Mouse (Mus musculus) CH12.LX (cell line): ENCODE results near the gene Tshr. TPM values are rescaled to one million over a fixed set of nuclear protein-coding genes. Genes with fewer than 3 reads are reported as not detected.

Experiments
- DNase-seq: peaks from one replicate; pipeline ENCODE4 v3.0.0-alpha.2; 2013; ENCODE audit errors: extremely low read depth
- H3K27ac ChIP-seq: 2 replicates; pipeline ENCODE4 v1.5.1; 2012; ENCODE audit warnings: low read depth, mild to moderate bottlenecking, control low read depth, moderate library complexity; ENCODE audit not compliant: insufficient read depth
- H3K27me3 ChIP-seq: replicated peaks from 2 replicates; pipeline ENCODE3; 2012; ENCODE audit warnings: inconsistent platforms
- H3K36me3 ChIP-seq, 2 experiments: replicated peaks in 1 of 2; 2 replicates each; pipeline versions ENCODE3 to v1.6.1; 2012; ENCODE audit warnings: inconsistent platforms in 1 of 2, low read length in 1 of 2, mild to moderate bottlenecking in 1 of 2, mixed read lengths in 1 of 2, moderate library complexity in 1 of 2; ENCODE audit not compliant: control insufficient read depth in 1 of 2, insufficient read depth in 1 of 2
- H3K4me1 ChIP-seq, 2 experiments: 2 replicates each; pipeline ENCODE4 v1.6.1; 2012; ENCODE audit warnings: inconsistent platforms in 1 of 2, moderate library complexity in 1 of 2; ENCODE audit not compliant: insufficient read depth in 2 of 2, control insufficient read depth in 1 of 2
- H3K4me2 ChIP-seq: 2 replicates; pipeline ENCODE4 v1.6.1; 2012; ENCODE audit warnings: low read depth, mild to moderate bottlenecking, control low read depth; ENCODE audit not compliant: poor library complexity, insufficient read depth, severe bottlenecking
- H3K4me3 ChIP-seq, 3 experiments: fragments of 150-350 bp in 1 of 3; sonication (generic) in 1 of 3; replicated peaks in 1 of 3; 2 replicates each; pipeline versions ENCODE3 to v1.5.1; 2011 to 2012; ENCODE audit warnings: low read depth in 2 of 3, low read length in 2 of 3, mild to moderate bottlenecking in 2 of 3, moderate library complexity in 2 of 3, control low read depth in 1 of 3, improper control_type of control experiment in 1 of 3, inconsistent platforms in 1 of 3, mixed read lengths in 1 of 3; ENCODE audit not compliant: poor library complexity in 1 of 3
- H3K79me2 ChIP-seq: replicated peaks from 2 replicates; pipeline ENCODE4 v1.6.1; 2012; ENCODE audit warnings: mild to moderate bottlenecking, moderate library complexity; ENCODE audit not compliant: control insufficient read depth, poor library complexity, insufficient read depth, severe bottlenecking; ENCODE audit errors: extremely low read depth
- H3K9ac ChIP-seq: 2 replicates; pipeline ENCODE4 v1.6.1; 2012; ENCODE audit warnings: low read depth, mild to moderate bottlenecking, control low read depth, moderate library complexity; ENCODE audit not compliant: insufficient read depth
- H3K9me3 ChIP-seq: replicated peaks from 2 replicates; pipeline ENCODE3; 2012; ENCODE audit warnings: low read length, inconsistent platforms, mixed read lengths
- BHLHE40 ChIP-seq: IDR thresholded peaks from 2 replicates; pipeline ENCODE4 v1.6.1; 2011; ENCODE audit warnings: mild to moderate bottlenecking, low read depth, low read length, improper control_type of control experiment
- CTCF ChIP-seq, 2 experiments: IDR thresholded peaks in 1 of 2; conservative IDR thresholded peaks in 1 of 2; 2 replicates each; pipeline ENCODE4 v1.5.1; 2011 to 2012; ENCODE audit warnings: low read depth in 2 of 2, low read length in 2 of 2, improper control_type of control experiment in 1 of 2, inconsistent platforms in 1 of 2, mild to moderate bottlenecking in 1 of 2, moderate library complexity in 1 of 2
- E2F4 ChIP-seq: IDR thresholded peaks from 2 replicates; pipeline ENCODE4 v1.6.1; 2011; ENCODE audit warnings: low read depth, low read length, improper control_type of control experiment; ENCODE audit not compliant: insufficient replicate concordance
- ELF1 ChIP-seq: IDR thresholded peaks from 2 replicates; pipeline ENCODE4 v1.6.1; 2014; ENCODE audit warnings: low read depth, mild to moderate bottlenecking, inconsistent platforms, low read length, improper control_type of control experiment
- EP300 ChIP-seq: IDR thresholded peaks from 2 replicates; pipeline ENCODE4 v1.6.1; 2011; ENCODE audit warnings: low read length, improper control_type of control experiment
- HCFC1 ChIP-seq: IDR thresholded peaks from 2 replicates; pipeline ENCODE4 v1.6.1; 2012; ENCODE audit warnings: low read depth, mild to moderate bottlenecking, inconsistent platforms, low read length, improper control_type of control experiment
- IRF4 ChIP-seq: IDR thresholded peaks from 2 replicates; pipeline ENCODE4 v1.6.1; 2014; ENCODE audit warnings: low read depth, mild to moderate bottlenecking, inconsistent platforms, low read length, improper control_type of control experiment
- JUN ChIP-seq: IDR thresholded peaks from 2 replicates; pipeline ENCODE4 v1.6.1; 2011; ENCODE audit warnings: low read depth, mild to moderate bottlenecking, low read length, improper control_type of control experiment, moderate library complexity; ENCODE audit not compliant: insufficient read depth
- JUND ChIP-seq: conservative IDR thresholded peaks from 2 replicates; pipeline ENCODE4 v1.6.1; 2011; ENCODE audit warnings: low read depth, low read length, improper control_type of control experiment
- MAFK ChIP-seq: IDR thresholded peaks from 2 replicates; pipeline ENCODE4 v1.6.1; 2011; ENCODE audit warnings: low read length, improper control_type of control experiment; ENCODE audit not compliant: insufficient replicate concordance
- MAX ChIP-seq: IDR thresholded peaks from 2 replicates; pipeline ENCODE4 v1.6.1; 2011; ENCODE audit warnings: low read length, improper control_type of control experiment
- MAZ ChIP-seq: IDR thresholded peaks from 2 replicates; pipeline ENCODE4 v1.6.1; 2012; ENCODE audit warnings: low read depth, mild to moderate bottlenecking, inconsistent platforms, low read length, improper control_type of control experiment, moderate library complexity
- MEF2A ChIP-seq: IDR thresholded peaks from 2 replicates; pipeline ENCODE4 v1.6.1; 2014; ENCODE audit warnings: low read depth, mild to moderate bottlenecking, inconsistent platforms, low read length, improper control_type of control experiment, borderline replicate concordance
- NRF1 ChIP-seq: IDR thresholded peaks from 2 replicates; pipeline ENCODE4 v1.6.1; 2014; ENCODE audit warnings: low read depth, mild to moderate bottlenecking, inconsistent platforms, low read length, improper control_type of control experiment, moderate library complexity
- POLR2A ChIP-seq: IDR thresholded peaks from 2 replicates; pipeline ENCODE4 v1.6.1; 2011; ENCODE audit warnings: low read depth, mild to moderate bottlenecking, improper control_type of control experiment, low read length
- POLR2AphosphoS2 ChIP-seq: IDR thresholded peaks from 2 replicates; pipeline ENCODE4 v1.6.1; 2011; ENCODE audit warnings: low read depth, low read length, improper control_type of control experiment
- RAD21 ChIP-seq: IDR thresholded peaks from 2 replicates; pipeline ENCODE4 v1.6.1; 2011; ENCODE audit warnings: low read depth, mild to moderate bottlenecking, low read length, improper control_type of control experiment, moderate library complexity
- SIN3A ChIP-seq: IDR thresholded peaks from 2 replicates; pipeline ENCODE4 v1.6.1; 2012; ENCODE audit warnings: low read length, improper control_type of control experiment, inconsistent platforms
- SMC3 ChIP-seq: IDR thresholded peaks from 2 replicates; pipeline ENCODE4 v1.6.1; 2011; ENCODE audit warnings: low read depth, low read length, improper control_type of control experiment
- TBP ChIP-seq: conservative IDR thresholded peaks from 2 replicates; pipeline ENCODE4 v1.6.1; 2011; ENCODE audit warnings: low read depth, low read length, improper control_type of control experiment
- TCF12 ChIP-seq: IDR thresholded peaks from 2 replicates; pipeline ENCODE4 v1.6.1; 2014; ENCODE audit warnings: low read depth, mild to moderate bottlenecking, inconsistent platforms, low read length, improper control_type of control experiment
- ZKSCAN1 ChIP-seq: IDR thresholded peaks from 2 replicates; pipeline ENCODE4 v1.6.1; 2012; ENCODE audit warnings: low read depth, inconsistent platforms, low read length, improper control_type of control experiment, borderline replicate concordance
- ZMIZ1 ChIP-seq: IDR thresholded peaks from 2 replicates; pipeline ENCODE4 v1.6.1; 2012; ENCODE audit warnings: low read depth, mild to moderate bottlenecking, inconsistent platforms, low read length, improper control_type of control experiment
- ZNF384 ChIP-seq: IDR thresholded peaks from 2 replicates; pipeline ENCODE4 v1.6.1; 2012; ENCODE audit warnings: low read depth, low read length, improper control_type of control experiment, inconsistent platforms
- dilution Hi-C: fragments of 300-500 bp; cut with MboI; formaldehyde crosslinking; loops from 2 replicates; pipeline ENCODE4 v1.14.3; 2020; ENCODE audit warnings: low sequenced_read_pairs; ENCODE audit not compliant: extremely low pct_unique_long_range_greater_than_20kb, extremely low pct_ligation_motif_present
- in situ Hi-C: fragments of 300-500 bp; cut with MboI; formaldehyde crosslinking; loops from 3 replicates; pipeline ENCODE4 v1.14.3; 2019; ENCODE audit warnings: low sequenced_read_pairs, low pct_ligation_motif_present, low pct_unique_long_range_greater_than_20kb, mixed read lengths
- polyA plus RNA-seq: library from polyadenylated mRNA; unstranded; fragments of >175 nt; gene quantifications from 2 replicates; pipeline ENCODE4 v1.2.1, GENCODE M21; 2012; ENCODE audit warnings: low read depth; ENCODE audit not compliant: insufficient read length
- total RNA-seq, 2 experiments: library from RNA; depleted of rRNA; stranded (reverse); fragments of 300-350 nt in 1 of 2; fragments of >200 nt in 1 of 2; gene quantifications; 2 replicates each; pipeline ENCODE4 v1.2.3; 2012 to 2014

Tshr gene
- total and polyA plus RNA-seq, 3 experiments, result not detected

DNA sequence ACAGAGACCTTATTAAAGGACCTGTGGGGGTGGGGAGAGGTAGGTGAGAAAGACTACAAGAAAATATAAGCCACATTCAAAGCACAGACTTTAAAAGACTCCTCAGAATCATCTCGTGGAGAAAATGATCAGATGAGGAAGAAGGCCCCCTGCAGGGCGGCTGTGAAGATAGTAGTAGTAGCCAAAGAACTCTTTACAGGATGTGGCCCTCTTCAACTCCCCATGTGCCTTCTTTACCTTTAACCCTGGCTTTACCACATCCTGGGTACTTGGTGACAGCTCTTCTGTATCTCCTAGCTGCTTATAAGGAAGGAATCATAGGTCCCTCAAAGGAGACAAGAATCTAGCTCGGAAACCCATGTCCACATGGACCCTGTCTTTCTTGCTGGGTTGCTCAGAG lies 139.3 kb downstream of the Tshr start:
- dilution Hi-C loops, result no loop called here
- TF ChIP-seq SMC3, result peak; percentile 15
- TF ChIP-seq POLR2AphosphoS2, result no peak
- peak in 1 of 2 experiments; percentile 44; a peak in 1 of 4 replicates for TF ChIP-seq CTCF (conservative IDR thresholded peaks at IDR 0.05 in 1 of 2, IDR thresholded peaks at IDR 0.05 in 1 of 2; ENCODE audit: low read depth in 2 of 2, low read length in 2 of 2)
- TF ChIP-seq, all 38 proteins: peak for 2
- peaks cover 0 to 7% of the 10 kb centered on the region in 2 experiments; a peak in 1 of 4 replicates for H3K4me1 ChIP-seq
- peak; percentile 6 for DNase-seq
- H3K9me3 ChIP-seq, result peaks cover 3% of the 10 kb centered on the region
- H3K79me2 ChIP-seq, result no peaks in the 10 kb centered on the region
- H3K36me3 ChIP-seq, result no peaks in the 10 kb centered on the region
- H3K4me2 ChIP-seq, result no peak overlapping the region
- H3K4me3 ChIP-seq, result no peak overlapping the region
- H3K27ac ChIP-seq, result no peak overlapping the region
- no peaks in the 10 kb centered on the region for H3K27me3 ChIP-seq
- in situ Hi-C loops, result no loop called here
- H3K9ac ChIP-seq, result no peak overlapping the region

DNA sequence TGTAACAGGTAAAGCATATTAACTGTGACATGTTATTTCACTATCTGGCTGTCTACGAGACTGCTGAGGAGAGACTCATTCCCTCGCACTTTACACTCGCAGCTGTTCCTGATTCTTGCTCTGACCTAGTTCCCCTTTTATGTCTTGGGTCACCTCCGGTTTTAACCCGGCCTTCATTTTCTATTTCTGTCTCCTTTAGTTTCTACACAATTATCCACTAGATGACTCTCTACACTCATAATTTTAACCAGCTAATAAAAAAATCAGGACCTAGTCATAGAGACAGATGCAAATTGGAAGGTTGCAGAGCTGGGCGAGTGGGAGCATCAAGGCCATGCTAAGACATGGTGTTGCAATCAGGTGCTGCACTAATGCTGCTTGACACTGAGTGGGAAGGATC lies 150.2 kb downstream of the Tshr start:
- peak overlapping the region; percentile 36; the same call in 1 of the 2 replicates for H3K4me2 ChIP-seq
- in situ Hi-C loops, result loop anchor here (10.0 to 25.0 kb wide), 2 partner anchors 100 to 122 kb away; no protein-coding TSS in a partner anchor

DNA sequence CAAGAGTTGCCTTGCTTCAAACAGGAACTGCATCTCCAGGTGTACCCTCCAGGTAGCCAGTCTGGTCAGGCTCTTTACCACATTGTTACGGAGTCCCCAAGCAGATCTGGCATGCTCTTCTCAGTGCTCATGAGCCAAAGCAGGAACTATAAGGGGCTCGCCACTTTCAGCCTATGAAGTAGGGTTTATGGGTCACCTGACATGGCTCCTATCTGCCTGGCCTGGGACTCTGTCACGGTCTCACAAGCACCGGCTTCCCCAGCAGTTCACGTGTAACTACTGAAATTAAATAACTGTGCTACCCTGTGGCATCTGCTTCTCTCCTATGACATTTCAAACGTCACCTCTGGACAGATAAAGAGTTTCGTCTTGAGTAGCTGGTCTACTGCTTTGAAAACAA lies 155.8 kb downstream of the Tshr start:
- H3K27me3 ChIP-seq, result no peaks in the 10 kb centered on the region
- H3K9ac ChIP-seq, result no peak overlapping the region
- TF ChIP-seq MAZ (no peak), JUND (no peak), ZNF384 (no peak), MAX (0 out of 2 replicates have a peak, but pooled peaks have one; percentile 16), BHLHE40 (peak; percentile 60), ZMIZ1 (no peak), NRF1 (no peak), E2F4 (no peak), MAFK (no peak)

More for the DNA sequence above, 150.2 kb downstream of the Tshr start:
- Histone ChIP-seq H3K36me3 (no peaks in the 10 kb centered on the region), H3K4me1 (peaks cover 4 to 16% of the 10 kb centered on the region in 2 experiments), H3K9ac (no peak overlapping the region), H3K27me3 (no peaks in the 10 kb centered on the region), H3K79me2 (no peaks in the 10 kb centered on the region), H3K4me3 (no peak overlapping the region), H3K27ac (no peak overlapping the region), H3K9me3 (no peaks in the 10 kb centered on the region)
- dilution Hi-C loops, result no loop called here
- no peak for TF ChIP-seq NRF1
- peak; percentile 64 for TF ChIP-seq RAD21
- peak; percentile 84 for TF ChIP-seq MEF2A
- 0 out of 2 replicates have a peak, but pooled peaks have one; percentile 39 for TF ChIP-seq IRF4
- TF ChIP-seq TCF12, result peak; percentile 41; the same call in 1 of the 2 replicates
- peak; percentile 30; the same call in 1 of the 2 replicates for TF ChIP-seq POLR2A
- no peak for TF ChIP-seq ZKSCAN1
- TF ChIP-seq EP300, result peak; percentile 54
- TF ChIP-seq BHLHE40, result no peak
- TF ChIP-seq ELF1, result peak; percentile 46; the same call in 1 of the 2 replicates
- peak; percentile 89 for TF ChIP-seq ZNF384
- TF ChIP-seq TBP, result 0 out of 2 replicates have a peak, but pooled peaks have one; percentile 52
- TF ChIP-seq SIN3A, result 0 out of 2 replicates have a peak, but pooled peaks have one; percentile 35
- peak; percentile 69 for TF ChIP-seq MAX
- TF ChIP-seq JUN, result no peak
- 0 out of 2 replicates have a peak, but pooled peaks have one; percentile 34 for TF ChIP-seq HCFC1
- TF ChIP-seq SMC3, result peak; percentile 43
- peak in 1 of 2 experiments; percentile 53; a peak in 2 of 4 replicates for TF ChIP-seq CTCF (conservative IDR thresholded peaks at IDR 0.05 in 1 of 2, IDR thresholded peaks at IDR 0.05 in 1 of 2; ENCODE audit: low read depth in 2 of 2, low read length in 2 of 2)
- DNase-seq, result peak; percentile 79

More for the DNA sequence above, 155.8 kb downstream of the Tshr start:
- in situ Hi-C loops, result loop anchor here (25.0 kb wide), 1 partner anchor 128 kb away; no protein-coding TSS in a partner anchor
- Histone ChIP-seq H3K4me2 (no peak overlapping the region), H3K27ac (no peak overlapping the region), H3K36me3 (no peaks in the 10 kb centered on the region), H3K4me1 (peaks cover 0 to 5% of the 10 kb centered on the region in 2 experiments; a peak in 1 of 4 replicates), H3K79me2 (no peaks in the 10 kb centered on the region), H3K4me3 (no peak overlapping the region), H3K9me3 (peaks cover 3% of the 10 kb centered on the region)
- dilution Hi-C loops, result no loop called here
- peak; percentile 16 for DNase-seq
